Mouse (Mus musculus) olfactory bulb, adult 2 months (tissue): ENCODE results near the gene Gm49380.

ENCODE experiments used
- CTCF ChIP-seq: fragments of 200-500 bp; IDR thresholded peaks from 2 replicates; pipeline ENCODE4 v1.5.1; 2012; ENCODE audit warnings: low read depth, mild to moderate bottlenecking, low read length, moderate library complexity; ENCODE audit not compliant: insufficient read depth
- POLR2A ChIP-seq: fragments of 200-500 bp; IDR thresholded peaks from 2 replicates; pipeline ENCODE4 v1.6.1; 2012; ENCODE audit warnings: mild to moderate bottlenecking, low read depth, low read length, moderate library complexity; ENCODE audit not compliant: insufficient read depth

- TF ChIP-seq CTCF (peak; percentile 35; the same call in 1 of the 2 replicates), POLR2A (no peak)
These were observed 3.8 kb downstream of the Gm49380 start for GRCm38 (mm10) chr9:44109360-44110095.
